Mouse (Mus musculus) adrenal gland, adult (tissue): ENCODE measurements around the gene Pax8.

Source experiments
- DNase-seq, 2 experiments: peaks; one replicate each; pipeline ENCODE4 v3.0.0; 2022 to 2023; ENCODE audit warnings: low spot score in 1 of 2; ENCODE audit not compliant: inconsistent age in 2 of 2

Pax8 gene

GRCm38 (mm10) chr2:24475420-24475819 is at the start of gene Pax8:
Gene Pax8 (minus strand): TSS chr2:24475599.
- no peak for DNase-seq

GRCm38 (mm10) chr2:24521430-24522226 is 46.2 kb upstream of the Pax8 start:
- DNase-seq: peak in 1 of 2 experiments; percentile 41

GRCm38 (mm10) chr2:24520576-24521272 is 45.3 kb upstream of the Pax8 start:
- DNase-seq: no peak

- no peak for DNase-seq
Measured at GRCm38 (mm10) chr2:24516946-24517345, 41.5 kb upstream of the Pax8 start.

- no peak for DNase-seq
Measured at GRCm38 (mm10) chr2:24507359-24507758, 32.0 kb upstream of the Pax8 start.

- peak; percentile 23 to 51 for DNase-seq
Measured at GRCm38 (mm10) chr2:24502963-24503471, 27.6 kb upstream of the Pax8 start.

GRCm38 (mm10) chr2:24500921-24501320 is 25.5 kb upstream of the Pax8 start:
- no peak for DNase-seq

GRCm38 (mm10) chr2:24490564-24490963 is 15.2 kb upstream of the Pax8 start:
- DNase-seq: no peak

- DNase-seq: no peak
Measured at GRCm38 (mm10) chr2:24488660-24489059, 13.3 kb upstream of the Pax8 start.

GRCm38 (mm10) chr2:24487056-24487825 is 11.8 kb upstream of the Pax8 start:
- no peak for DNase-seq

GRCm38 (mm10) chr2:24485398-24485797 is 10.0 kb upstream of the Pax8 start:
- no peak for DNase-seq

GRCm38 (mm10) chr2:24479906-24480305 is 4.5 kb upstream of the Pax8 start:
- peak; percentile 12 to 36 for DNase-seq

- DNase-seq: no peak
Measured at GRCm38 (mm10) chr2:24479151-24479550, 3.8 kb upstream of the Pax8 start.

- DNase-seq: no peak
Measured at GRCm38 (mm10) chr2:24478611-24479010, 3.2 kb upstream of the Pax8 start.

GRCm38 (mm10) chr2:24474514-24475378 is 653 bp downstream of the Pax8 start:
- no peak for DNase-seq

- DNase-seq: no peak
Measured at GRCm38 (mm10) chr2:24473641-24474511, 1.5 kb downstream of the Pax8 start.

GRCm38 (mm10) chr2:24472677-24473076 is 2.7 kb downstream of the Pax8 start:
- DNase-seq: no peak

- DNase-seq: no peak
Measured at GRCm38 (mm10) chr2:24472111-24472510, 3.3 kb downstream of the Pax8 start.

- no peak for DNase-seq
Measured at GRCm38 (mm10) chr2:24469102-24469501, 6.3 kb downstream of the Pax8 start.
